8 mouse cellular contexts compared by ENCODE assay signal in genomic region chr1:179545768-179546550, GRCm38 (mm10). TPM values are rescaled to one million over a fixed set of nuclear protein-coding genes. Genes with fewer than 3 reads are reported as not detected.
DNase-seq lines count a peak whose midpoint lies in the region; ATAC-seq lines count a peak whose summit lies in the region.
"Not testable (repeated sequence)": the region's sequence is repeated elsewhere in the genome, so short reads cannot be mapped to it uniquely, and the experiment has no call there.

Gene Tfb2m, minus strand, starts transcription at chr1:179546267.
Gene Cnst, plus strand, starts transcription at chr1:179546370.

- peak within 1 kb of the TSS; percentile 84 for H3K4me2 ChIP-seq in hindbrain, embryonic 15.5 days

- under 1% methylated on average over 69 of the region's 69 CpGs for WGBS in hindbrain, embryonic 15.5 days

- H3K27ac ChIP-seq in hindbrain, embryonic 15.5 days (replicated peaks), result peak within 1 kb of the TSS; percentile 98

- peak within 1 kb of the TSS; percentile 88 for H3K9ac ChIP-seq in hindbrain, embryonic 15.5 days

- H3K4me3 ChIP-seq in hindbrain, embryonic 15.5 days, result peak within 1 kb of the TSS; percentile 90

- not testable (repeated sequence) for H3K36me3 ChIP-seq in hindbrain, embryonic 15.5 days

- H3K4me1 ChIP-seq in hindbrain, embryonic 15.5 days (replicated peaks), result peaks cover 37% of the 10 kb centered on the region

- H3K27me3 ChIP-seq in hindbrain, embryonic 15.5 days, result not testable (repeated sequence)

- H3K9me3 ChIP-seq in hindbrain, embryonic 15.5 days, result not testable (repeated sequence)

- ATAC-seq in hindbrain, embryonic 15.5 days (ENCODE audit: low FRiP score, low read depth), result peak; percentile 99

- peak; percentile 99 for DNase-seq in R1 (ENCODE audit: low read depth, low spot score)
- peak; percentile 98 to 99 for DNase-seq in cerebellum, postnatal 25 days
- peak; percentile 98 to 99 for DNase-seq in frontal cortex, postnatal 36 days (ENCODE audit: low spot score in 2 of 2)
- peak; percentile 98 for DNase-seq in left cerebral cortex, adult 11 months (ENCODE audit: low spot score)
- DNase-seq in lung, postnatal 4 days, result peak; percentile 98 to 99
- peak; percentile 96 for DNase-seq in retina, postnatal 7 days (ENCODE audit: low read depth, low spot score)
- peak; percentile 96 for DNase-seq in urinary bladder, adult 2 months (ENCODE audit: low spot score)

RNA-seq across cellular contexts. Expression of gene Tfb2m, which starts in this region (rescaled TPM):
- polyA plus RNA-seq in hindbrain, embryonic 15.5 days (2015; fragmentation: Nextera tagmentation; extraction: Ambion mirVana), result 29.1 and 31.0 TPM in 2 replicates
- 27.3 and 30.4 TPM in 2 replicates for polyA plus RNA-seq in urinary bladder, adult 2 months (2012; rRNA removed)

RNA-seq across cellular contexts. Expression of gene Cnst, which starts in this region (rescaled TPM):
- 26.2 and 26.9 TPM in 2 replicates for polyA plus RNA-seq in hindbrain, embryonic 15.5 days (2015; fragmentation: Nextera tagmentation; extraction: Ambion mirVana)
- polyA plus RNA-seq in urinary bladder, adult 2 months (2012; rRNA removed), result 20.8 and 21.6 TPM in 2 replicates

Comparison
In these comparisons a context has a peak if more than half of its experiments do, and no peak if none do; other contexts are left out.
1. Peak in every context shown above with its lines: DNase-seq, ATAC-seq, H3K4me3 ChIP-seq and H3K27ac ChIP-seq.